28 mouse cellular contexts compared by ENCODE assay signal in genomic region chr8:94435397-94436111, GRCm38 (mm10). TPM values are rescaled to one million over a fixed set of nuclear protein-coding genes. Genes with fewer than 3 reads are reported as not detected.
DNase-seq lines count a peak whose midpoint lies in the region; ATAC-seq and TF ChIP-seq lines count a peak whose summit lies in the region.
"Had no signal": no experiment of that assay in that cellular context is flagged by ENCODE, and none has a peak within 500 bp of the region (broad histone marks: within the 10 kb centered on the region; RNA-seq: fewer than 3 reads in every experiment).

No protein-coding gene starts in this region.

- peak; percentile 19 for DNase-seq in CD4-positive, CD25-positive, alpha-beta regulatory T cell, adult 2 months (ENCODE audit: low read depth, low spot score)
- DNase-seq in spleen, adult 2 months (ENCODE audit: low read depth in 1 of 2, low spot score in 2 of 2), result no peak
- no peak for DNase-seq in spleen, postnatal 36 days (ENCODE audit: low spot score in 2 of 2)
- no peak for DNase-seq in cerebellum, adult 8-10 months
- DNase-seq: adrenal gland, adult 8-10 months; adrenal gland, postnatal 25 days; cerebellum, adult 18-20 months; cerebellum, adult 9-11 months; cerebellum, postnatal 36 days; embryo, embryonic 11 days; gastrocnemius, adult 2 months; gastrocnemius, postnatal 14 days; heart, adult 18-20 months; heart, postnatal 10 days; heart, postnatal 4 days had no signal

- TF ChIP-seq POLR2A in spleen, adult 2 months (IDR thresholded peaks at IDR 0.05; ENCODE audit: low read depth, low read length), result no peak
- TF ChIP-seq POLR2A in small intestine, adult 2 months (IDR thresholded peaks at IDR 0.05; ENCODE audit: low read depth, low read length), result no peak

- no peak for TF ChIP-seq CTCF in spleen, adult 2 months (IDR thresholded peaks at IDR 0.05; ENCODE audit: extremely low read depth, insufficient read depth, insufficient read length, insufficient replicate concordance)
- TF ChIP-seq CTCF in small intestine, adult 2 months (IDR thresholded peaks at IDR 0.05; ENCODE audit: extremely low read depth, insufficient read length, insufficient replicate concordance, low read depth, low read length), result no peak

- 85% methylated on average over 15 of the region's 15 CpGs for whole genome bisulfite sequencing in spleen, adult 2 months
- 93% methylated on average over 15 of the region's 15 CpGs for WGBS in small intestine, adult 2 months

- ATAC-seq in CD4-positive, CD25-positive, alpha-beta regulatory T cell, adult 4 months, result no peak
- ATAC-seq: activated CD4-positive, CD25-positive, alpha-beta regulatory T cell, adult 4 months; forebrain, embryonic 16.5 days; hindbrain, postnatal 0 days; intestine, postnatal 0 days had no signal

- H3K4me1 ChIP-seq in spleen, adult 2 months (ENCODE audit: control insufficient read depth, insufficient read depth, insufficient read length), result peaks cover 24% of the 10 kb centered on the region; the same call in 1 of the 2 replicates
- H3K4me1 ChIP-seq in small intestine, adult 2 months (ENCODE audit: control insufficient read depth, insufficient read depth, insufficient read length, low read length), result peaks cover 2% of the 10 kb centered on the region; the same call in 1 of the 2 replicates
- H3K4me1 ChIP-seq: embryonic facial prominence, embryonic 13.5 days had no signal

- no peak overlapping the region; the same call in 1 of the 2 replicates for H3K27ac ChIP-seq in spleen, adult 2 months (ENCODE audit: insufficient read depth, low read length)
- no peak overlapping the region for H3K27ac ChIP-seq in small intestine, adult 2 months (ENCODE audit: insufficient read depth, low read depth, low read length)
- H3K27ac ChIP-seq: embryonic facial prominence, embryonic 10.5 days; embryonic facial prominence, embryonic 13.5 days; forebrain, embryonic 12.5 days; gastrocnemius, adult 2 months; heart, embryonic 15.5 days; hindbrain, embryonic 14.5 days; hindbrain, postnatal 0 days had no signal

- H3K36me3 ChIP-seq in spleen, adult 2 months (ENCODE audit: control insufficient read depth, insufficient read depth, low read length), result no peaks in the 10 kb centered on the region
- no peaks in the 10 kb centered on the region for H3K36me3 ChIP-seq in small intestine, adult 2 months (ENCODE audit: control insufficient read depth, insufficient read depth, low read length)
- H3K36me3 ChIP-seq: embryonic facial prominence, embryonic 10.5 days; embryonic facial prominence, embryonic 13.5 days; forebrain, embryonic 12.5 days; heart, embryonic 12.5 days; heart, embryonic 15.5 days had no signal

- no peaks in the 10 kb centered on the region for H3K27me3 ChIP-seq in spleen, adult 2 months (ENCODE audit: control insufficient read depth, insufficient read depth, low read length)
- H3K27me3 ChIP-seq in small intestine, adult 2 months (ENCODE audit: control insufficient read depth, insufficient read depth, low read length), result no peaks in the 10 kb centered on the region

- H3K4me3 ChIP-seq in spleen, adult 2 months (ENCODE audit: extremely low read depth, insufficient read depth, insufficient read length), result peak overlapping the region; percentile 28; the same call in 1 of the 2 replicates
- peak overlapping the region; percentile 12; the same call in 1 of the 2 replicates for H3K4me3 ChIP-seq in small intestine, adult 2 months (ENCODE audit: low read depth, low read length)
- H3K4me3 ChIP-seq: embryonic facial prominence, embryonic 10.5 days; embryonic facial prominence, embryonic 13.5 days; erythroblast, embryonic 14.5 days; forebrain, embryonic 12.5 days; heart, embryonic 12.5 days; heart, embryonic 15.5 days had no signal

RNA-seq across cellular contexts. Expression of gene Nlrc5, which starts 1.4 kb away (rescaled TPM):
- polyA plus RNA-seq in CD4-positive, CD25-positive, alpha-beta regulatory T cell, adult 4 months (2017; shearing (Covaris generic)), result 100 to 1,000 TPM; 186 to 214 TPM
- 47.3 and 58.1 TPM in 2 replicates for polyA plus RNA-seq in spleen, adult 2 months (2012; rRNA removed)
- polyA plus RNA-seq in small intestine, adult 2 months (2012; rRNA removed), result 3.4 and 7.4 TPM in 2 replicates
- polyA plus RNA-seq: embryonic facial prominence, embryonic 10.5 days had no signal

RNA-seq across cellular contexts. Expression of gene Herpud1, which starts 49.3 kb away (rescaled TPM):
- 100 to 1,000 TPM; 177 to 183 TPM for polyA plus RNA-seq in CD4-positive, CD25-positive, alpha-beta regulatory T cell, adult 4 months (2017; shearing (Covaris generic))
- polyA plus RNA-seq in spleen, adult 2 months (2012; rRNA removed), result 198 and 350 TPM in 2 replicates
- polyA plus RNA-seq in small intestine, adult 2 months (2012; rRNA removed), result 302 and 331 TPM in 2 replicates
